Mouse (Mus musculus) spleen, postnatal 10 days (tissue): ENCODE results near the gene Akap11.

Source experiments
- DNase-seq, 2 experiments: peaks; one replicate each; pipeline ENCODE4 v3.0.0; 2021 to 2022; ENCODE audit warnings: low spot score in 2 of 2

The Akap11 gene

DNA sequence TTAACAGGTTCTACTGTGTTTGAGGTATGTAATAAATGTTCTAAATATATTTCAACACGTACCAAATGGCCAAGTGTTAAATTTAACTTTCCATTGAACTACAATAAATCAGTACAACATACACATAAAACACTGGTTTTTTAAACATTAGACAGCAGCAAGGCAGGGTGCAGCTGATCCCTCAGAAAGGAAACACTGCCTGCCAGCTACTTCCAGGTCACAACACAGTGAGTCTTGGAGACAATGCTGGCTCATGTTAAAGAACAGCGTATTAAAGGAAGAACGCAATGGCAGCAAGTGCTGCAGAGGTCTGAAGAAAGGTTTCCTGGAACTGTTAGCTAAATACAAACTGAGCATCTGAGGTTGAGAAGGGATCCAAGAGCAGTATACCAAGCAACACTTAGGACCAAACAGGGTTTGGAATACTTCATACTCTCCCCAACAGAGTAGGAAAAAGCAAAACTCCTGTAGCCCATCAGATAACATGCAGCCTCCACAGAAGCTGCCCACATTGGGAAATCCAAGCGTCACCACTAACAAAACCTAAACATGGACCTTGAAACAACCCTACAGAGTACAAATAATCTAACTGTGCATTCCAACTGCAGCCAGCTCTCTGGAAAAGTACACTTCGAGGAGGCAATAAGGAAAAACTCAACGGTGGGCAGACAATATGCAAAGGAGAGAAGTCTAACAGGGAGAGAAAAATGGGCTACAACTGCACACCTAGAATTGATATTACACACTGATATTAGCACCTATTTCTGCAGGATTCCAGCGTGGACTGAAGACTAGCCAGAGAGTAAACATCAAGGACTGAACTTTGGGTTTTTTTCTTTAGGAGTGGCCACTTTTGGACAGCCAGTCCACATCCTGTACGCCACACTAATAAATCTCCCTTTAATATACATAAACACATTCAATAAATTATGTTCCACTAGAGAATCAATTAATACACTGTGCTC, 7.9 kb downstream of the Akap11 start:
- DNase-seq: no peak

DNA sequence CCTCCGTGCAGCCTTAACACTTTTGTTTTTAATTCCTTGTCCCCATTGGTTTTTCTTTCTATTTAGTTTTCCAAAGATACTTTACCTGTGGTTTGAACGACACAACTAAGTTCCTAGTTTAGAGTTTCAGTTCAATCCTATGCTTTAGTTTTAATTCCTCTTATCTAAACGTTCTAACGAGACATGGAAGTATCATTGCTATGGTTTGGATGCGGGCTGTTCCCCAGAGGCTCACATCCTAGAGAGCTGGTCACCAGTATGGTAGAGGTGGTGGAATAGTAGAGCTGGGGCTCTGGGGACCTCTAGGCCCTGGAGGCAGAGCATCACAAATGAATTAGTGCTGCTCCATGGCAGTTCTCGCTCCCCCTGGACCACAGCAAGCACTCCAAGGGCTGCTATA, 9.7 kb downstream of the Akap11 start:
- no peak for DNase-seq

DNA sequence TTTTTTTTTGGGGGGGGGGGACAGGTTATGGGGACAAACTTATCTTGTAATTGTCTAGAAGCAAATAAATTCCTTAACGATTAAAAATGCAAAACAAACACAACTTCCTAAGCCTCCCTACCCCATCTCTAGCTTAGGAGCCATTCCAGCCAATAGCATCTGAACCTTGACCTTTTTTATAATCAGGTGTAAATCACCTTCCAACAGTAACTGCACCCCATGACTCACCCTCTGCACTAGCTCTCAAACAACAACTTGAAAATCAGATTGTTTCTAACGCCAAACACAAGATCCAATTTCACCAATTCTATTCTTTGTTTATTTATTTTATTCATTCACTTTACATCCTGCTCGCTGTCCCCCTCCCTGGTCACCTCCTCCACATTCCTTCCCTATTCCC, 10.1 kb downstream of the Akap11 start:
- DNase-seq: no peak

DNA sequence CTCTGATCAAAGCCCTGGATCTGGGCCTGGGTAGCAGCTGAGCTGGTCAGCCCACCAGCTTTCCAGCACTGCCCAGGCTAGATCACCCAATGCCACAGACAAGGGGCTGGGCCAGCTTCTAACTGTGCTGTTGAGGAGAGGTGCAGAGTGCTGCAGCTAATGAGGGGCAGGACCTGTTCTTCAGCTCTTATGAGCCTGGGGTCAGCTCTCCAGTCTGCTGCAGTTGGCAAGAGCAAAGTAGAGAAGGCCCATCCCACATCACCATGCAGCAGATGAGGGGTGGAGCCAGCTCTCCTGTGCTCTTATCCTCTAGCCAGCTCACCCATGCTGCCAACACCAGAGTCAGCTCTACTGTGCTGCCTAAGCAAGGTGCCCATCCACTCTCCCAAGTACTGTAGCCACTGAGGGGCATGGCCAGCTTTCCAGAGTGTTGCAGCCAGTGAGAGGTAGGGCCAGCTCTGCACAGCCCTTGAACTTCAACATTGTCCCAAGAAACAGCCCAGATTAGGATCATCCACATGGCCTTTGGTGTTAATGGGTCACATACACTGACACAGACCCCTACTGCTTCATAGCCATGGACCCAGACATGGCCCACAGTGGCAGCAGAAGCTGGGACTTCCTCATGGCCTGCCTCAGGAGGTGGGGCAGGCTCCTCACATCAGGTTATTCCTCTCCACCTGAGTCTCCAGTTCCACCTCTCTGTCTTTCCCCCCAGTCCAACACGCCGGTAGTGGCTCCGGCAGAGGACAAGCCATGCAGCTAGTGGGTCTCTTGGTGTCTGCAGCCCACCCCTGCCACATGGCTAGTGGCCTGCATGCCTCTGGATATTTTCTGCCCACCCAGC, 10.8 kb downstream of the Akap11 start:
- no peak for DNase-seq

DNA sequence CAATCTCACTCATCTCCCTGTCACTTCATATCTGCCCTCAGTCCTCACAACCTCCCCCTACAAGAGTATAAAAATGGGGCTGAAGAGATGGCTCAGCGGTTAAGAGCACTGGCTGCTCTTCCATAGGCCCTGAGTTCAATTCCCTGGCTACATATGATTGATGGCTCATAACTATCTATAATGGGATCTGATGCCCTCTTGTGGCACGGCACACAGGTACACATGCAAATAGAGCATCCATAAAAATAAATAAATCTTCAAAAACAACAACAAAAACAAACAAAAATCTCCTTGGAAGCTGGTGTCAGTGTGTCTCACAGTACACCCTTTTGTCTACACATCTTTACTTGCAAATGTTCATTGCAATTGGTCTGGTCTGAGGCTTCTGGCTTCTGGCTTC, 11.5 kb downstream of the Akap11 start:
- DNase-seq: no peak

DNA sequence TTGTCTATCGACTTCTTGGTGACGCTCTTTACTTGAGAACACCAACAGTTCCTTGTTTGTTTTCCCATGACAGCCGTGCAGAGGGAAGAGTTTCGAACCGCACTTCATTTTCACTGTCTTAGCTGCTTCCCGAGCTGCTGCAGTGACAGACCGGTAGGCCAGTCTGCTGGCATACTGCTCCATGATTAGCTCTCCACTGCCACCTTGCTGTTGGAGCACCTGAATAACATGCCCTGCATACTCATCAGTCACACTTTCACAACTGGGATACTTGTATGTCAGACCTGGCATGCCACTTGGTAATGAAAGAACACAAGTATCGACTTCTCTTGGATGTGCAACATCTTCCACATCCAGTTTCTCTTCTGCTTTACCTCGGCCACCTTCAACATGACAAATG, 25.9 kb downstream of the Akap11 start:
- no peak for DNase-seq

DNA sequence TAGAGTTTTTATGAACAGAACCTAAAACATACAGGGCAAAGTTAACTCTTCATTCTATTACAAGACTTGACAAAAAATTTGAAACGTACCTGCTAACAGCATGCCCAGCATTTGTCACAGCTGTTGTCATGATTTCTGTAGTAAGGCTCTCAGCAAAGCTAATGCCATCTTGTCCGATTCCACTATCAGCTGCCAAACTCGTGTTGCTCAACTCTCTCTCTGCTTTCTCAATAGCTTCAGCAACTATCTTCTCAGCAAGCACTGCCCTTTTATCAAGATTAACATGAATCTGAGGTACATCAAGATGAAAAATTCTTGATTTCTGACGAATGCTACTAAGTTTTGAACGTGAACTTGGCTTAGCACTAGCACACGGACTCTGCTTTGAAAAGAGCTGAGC, 26.8 kb downstream of the Akap11 start:
- no peak for DNase-seq

DNA sequence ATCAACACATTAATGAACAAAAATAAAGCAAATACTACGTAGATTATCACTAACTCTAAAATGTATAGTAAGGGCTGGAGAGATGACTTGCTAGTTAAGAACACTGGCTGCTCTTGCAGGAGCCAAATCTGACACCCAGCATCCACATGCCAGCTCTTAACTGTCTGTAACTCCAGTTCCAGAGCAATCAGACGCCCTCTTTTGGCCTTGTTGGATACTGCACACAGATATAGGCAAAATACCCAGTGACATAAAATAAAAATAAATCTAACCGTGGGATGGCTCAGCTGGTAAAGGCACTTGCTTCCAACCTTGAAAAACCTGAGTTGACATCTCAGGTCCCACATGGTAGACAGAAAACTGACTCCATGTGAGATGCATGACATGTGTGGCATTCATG, 36.0 kb downstream of the Akap11 start:
- DNase-seq: peak in 1 of 2 experiments; percentile 24

DNA sequence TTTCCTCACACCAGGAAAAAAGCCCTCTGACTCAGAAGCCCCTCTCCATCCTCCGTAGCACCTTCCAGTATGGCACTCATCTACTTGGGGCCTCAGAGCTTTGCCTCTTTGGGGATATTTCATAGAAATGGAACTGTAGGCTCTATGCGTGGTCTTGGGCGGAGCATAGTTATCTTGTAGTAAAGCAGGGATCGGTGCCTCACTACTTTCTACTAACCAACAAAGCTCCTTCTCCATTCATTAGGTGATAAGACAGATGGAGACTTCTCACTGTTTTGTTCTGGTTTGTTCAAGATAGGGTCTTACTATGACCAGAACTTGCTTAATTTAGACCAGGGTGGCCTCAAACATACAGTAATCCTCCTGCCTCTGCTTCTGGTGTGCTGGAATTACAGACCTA, 39.9 kb downstream of the Akap11 start:
- DNase-seq: no peak

DNA sequence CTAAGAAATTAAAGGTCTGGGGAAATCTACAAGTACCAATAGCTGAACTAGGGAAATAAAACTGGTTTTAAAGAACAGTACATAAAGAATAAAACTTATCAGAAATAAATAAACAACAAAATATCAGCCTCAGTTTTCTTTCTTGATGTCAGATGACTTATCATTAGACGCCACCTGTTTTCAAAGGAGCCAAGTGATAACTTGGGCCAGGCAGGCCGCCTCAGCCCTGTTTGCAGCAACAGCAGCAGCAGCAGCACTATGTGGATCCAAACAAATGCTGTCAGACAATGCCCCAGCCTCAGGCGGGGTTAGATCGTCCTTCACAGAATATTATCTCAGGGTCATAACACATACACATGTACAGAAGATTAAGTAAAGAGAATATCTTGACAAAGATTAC, 41.4 kb downstream of the Akap11 start:
- peak in 1 of 2 experiments; percentile 30 for DNase-seq

DNA sequence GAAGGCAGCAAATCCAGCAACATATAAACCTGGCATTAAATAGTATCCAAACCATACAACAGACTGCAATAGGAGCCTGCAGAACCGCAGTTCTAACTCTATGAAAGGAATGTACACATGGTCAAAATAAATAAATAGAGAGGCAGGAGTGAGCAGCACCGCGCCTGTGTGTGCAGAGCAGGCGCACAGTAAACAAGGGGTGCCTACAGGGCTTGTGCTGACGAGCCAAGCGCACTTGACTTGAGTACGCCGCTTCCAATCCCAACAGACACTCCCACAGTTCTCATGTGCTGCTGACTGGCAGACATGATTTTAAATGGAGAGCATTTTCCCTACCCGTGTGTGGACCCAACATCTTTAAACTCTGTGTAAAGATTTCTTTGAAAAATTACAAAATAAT, 44.0 kb downstream of the Akap11 start:
- DNase-seq: no peak

DNA sequence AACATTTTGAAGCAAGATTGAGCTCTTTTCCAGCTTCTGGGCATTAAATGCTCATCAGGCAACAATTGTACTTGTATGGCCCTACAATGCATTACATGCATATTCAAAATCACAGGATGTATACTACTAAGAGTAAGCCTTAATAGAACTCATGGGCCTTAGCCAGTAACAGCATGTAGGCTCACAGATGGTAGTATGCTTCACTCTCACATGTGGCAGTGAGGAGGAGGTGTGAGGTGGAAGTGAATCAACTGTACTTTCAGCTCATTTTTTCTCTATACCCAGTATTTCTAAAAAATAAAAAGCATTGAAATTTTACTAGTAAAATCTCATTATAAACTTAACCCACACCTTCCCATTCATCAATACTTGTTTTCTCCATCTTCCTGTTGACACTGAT, 45.2 kb downstream of the Akap11 start:
- DNase-seq: no peak

DNA sequence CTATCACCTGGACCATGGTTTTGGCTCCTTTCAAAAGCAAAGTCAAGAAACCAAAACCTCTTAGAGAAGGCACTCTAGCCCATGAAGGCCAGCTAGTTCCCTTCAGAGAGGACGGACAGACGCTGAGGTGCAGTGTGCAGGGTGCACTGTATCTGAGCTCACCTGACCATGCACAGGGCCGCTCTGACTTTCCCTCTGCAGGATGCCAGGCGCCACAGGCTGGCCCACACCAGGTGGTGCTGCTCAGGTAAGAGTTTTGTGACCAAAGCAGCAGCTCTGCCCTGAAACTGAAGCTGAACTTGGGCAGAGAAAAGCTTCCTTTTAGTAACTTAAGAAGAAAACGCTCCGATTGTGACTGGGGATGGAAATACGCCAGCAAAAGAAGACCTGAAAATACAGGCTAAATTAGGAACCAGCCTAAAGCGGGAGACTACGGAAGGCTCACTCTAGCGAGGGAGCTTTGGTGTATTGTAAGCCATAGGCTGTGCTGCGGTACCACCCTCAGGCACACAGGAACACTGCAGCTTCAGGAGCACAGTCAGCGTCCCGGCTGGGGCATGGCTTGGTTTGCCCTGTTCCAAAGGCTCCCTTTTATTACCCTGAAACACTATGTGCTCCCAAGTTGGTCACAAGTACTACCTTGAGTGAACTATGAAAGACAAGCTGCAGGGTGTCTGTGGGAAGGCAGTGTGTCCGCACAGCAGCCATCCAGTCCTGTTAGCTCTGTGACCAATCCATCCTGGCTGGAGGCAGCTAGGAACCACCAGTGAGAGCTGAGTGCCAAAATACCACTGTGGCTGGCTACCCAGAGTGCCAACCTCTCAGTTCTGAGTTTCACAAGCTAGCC, 54.0 kb downstream of the Akap11 start:
- DNase-seq: peak in 1 of 2 experiments; percentile 49

DNA sequence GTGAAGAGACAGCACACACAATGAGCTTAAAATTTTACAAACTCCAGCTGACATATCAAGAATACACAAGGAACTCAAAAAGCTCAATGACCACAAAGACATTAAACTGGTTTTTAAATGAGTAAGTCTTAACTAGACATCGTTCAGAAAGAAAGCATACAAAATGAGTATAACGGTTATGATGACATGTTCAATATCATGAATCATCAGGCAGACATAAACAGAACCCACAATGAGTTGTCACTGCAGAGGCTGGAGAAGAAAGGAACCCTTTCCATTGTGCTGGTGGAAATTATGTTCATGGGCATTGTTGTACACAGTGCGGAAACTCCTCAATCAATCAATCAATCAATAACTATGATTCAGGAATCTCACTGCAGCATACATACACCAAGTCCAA, 62.5 kb downstream of the Akap11 start:
- DNase-seq: no peak

DNA sequence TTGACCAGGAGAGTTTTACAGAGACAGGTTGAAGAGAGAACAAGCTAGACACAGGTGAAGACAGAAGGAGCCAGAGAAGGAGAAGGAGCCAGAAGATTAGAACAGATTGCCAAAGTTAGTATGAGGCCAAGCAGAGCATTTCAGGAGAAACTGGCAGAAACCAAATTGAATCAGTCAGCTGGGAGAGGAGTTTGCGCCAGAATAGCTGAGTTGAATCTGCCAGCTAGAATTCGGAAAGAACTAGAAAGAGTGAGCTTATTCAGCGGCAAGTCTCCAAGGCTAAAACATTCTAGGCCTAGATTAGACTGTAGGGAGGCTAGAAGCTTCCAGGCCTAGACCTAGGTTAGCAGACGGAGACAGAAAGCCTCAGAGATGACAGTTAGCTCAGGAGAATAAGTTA, 65.9 kb downstream of the Akap11 start:
- no peak for DNase-seq

DNA sequence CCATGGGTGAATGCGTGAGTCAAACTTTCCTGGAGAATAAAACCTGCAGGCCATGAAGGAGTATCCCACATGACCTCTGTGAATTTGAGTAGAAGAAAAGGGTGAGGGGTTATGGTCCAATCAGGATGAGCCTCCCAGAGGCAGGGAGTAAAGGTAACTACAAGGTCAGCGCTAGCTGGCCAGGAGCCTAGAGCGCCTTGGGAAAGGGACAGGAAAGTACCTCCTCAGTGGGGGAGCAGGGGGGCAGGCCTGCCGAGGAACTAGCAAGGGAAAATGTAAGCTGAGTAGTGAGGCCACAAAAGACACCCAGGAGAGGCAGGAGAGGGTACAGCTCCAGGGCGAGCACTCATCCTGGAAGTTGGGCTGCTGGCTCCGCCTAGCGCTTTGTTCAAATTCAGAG, 67.6 kb downstream of the Akap11 start:
- DNase-seq: no peak

DNA sequence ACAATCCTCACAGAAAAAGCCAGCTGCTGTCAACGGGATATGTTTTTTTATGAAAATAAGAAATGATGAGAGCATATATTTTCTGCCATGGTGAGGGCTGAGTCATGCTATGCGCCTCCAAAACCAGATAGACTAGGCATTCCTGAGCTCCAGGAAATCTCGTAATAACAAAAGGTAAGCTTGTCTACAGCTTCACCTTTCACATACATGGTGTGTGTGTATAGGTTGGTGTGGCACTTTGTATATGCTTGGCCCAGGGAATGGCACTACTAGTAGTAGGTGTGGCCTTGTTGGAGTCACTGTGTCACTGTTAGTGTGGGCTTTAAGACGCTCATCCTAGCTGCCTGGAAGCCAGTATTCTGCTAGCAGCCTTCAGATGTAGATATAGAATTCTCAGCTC, 68.6 kb downstream of the Akap11 start:
- no peak for DNase-seq

DNA sequence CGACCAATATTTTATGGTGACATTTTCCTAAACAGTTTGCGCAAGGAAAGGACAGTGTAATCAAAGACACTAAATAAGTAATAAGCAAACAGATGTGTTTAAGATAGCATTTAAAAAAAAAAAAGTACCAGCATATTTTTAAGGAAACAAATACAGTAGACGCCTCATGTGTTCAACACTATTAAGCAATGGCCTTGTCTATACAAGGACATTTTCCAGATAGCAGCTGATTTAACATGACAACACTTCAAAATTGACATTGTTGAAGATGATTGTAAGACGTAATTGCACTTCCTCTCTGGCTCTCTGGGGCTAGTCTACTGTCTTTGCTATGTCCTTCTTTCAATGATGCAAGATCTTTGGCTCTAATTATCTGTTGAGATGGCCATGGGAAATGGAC, 72.3 kb downstream of the Akap11 start:
- no peak for DNase-seq

DNA sequence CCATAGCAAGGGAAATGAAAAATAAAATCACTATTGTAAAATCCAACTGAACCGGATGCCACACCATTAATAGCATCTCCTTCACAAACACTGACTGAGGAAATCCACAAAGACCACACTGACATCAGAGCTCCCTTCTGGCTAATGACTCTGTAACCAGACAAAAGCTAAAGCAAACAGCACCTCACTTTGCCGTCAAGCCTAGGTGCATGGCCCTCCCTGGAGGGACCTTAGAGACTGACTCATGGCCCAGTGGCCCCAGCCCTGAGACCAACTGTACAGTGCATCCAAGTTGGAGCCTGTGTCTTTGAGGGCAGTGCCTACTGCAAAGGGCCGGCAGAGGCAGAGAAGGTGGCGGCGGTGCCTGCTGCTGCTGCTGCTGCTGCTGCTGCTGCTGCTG, 77.5 kb downstream of the Akap11 start:
- DNase-seq: no peak

DNA sequence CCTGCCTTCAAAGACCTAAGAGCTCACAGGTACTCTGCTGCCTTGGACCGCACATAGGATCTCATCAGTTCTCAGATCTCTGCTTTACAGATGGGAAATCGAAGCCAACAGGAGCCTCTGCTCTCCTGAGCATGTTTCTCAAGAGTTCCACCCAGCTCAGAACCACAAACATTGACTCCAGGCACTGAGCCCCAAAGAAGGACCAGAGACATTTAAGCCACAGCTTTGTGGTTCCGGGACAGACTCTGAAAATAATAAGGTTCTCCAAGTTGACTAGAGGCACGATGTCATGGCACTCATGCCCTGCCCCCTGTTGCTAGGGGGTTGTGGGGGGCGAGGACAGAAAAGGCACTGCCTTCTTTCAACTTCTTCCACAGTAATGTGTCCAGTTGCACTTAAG, 77.9 kb downstream of the Akap11 start:
- no peak for DNase-seq

DNA sequence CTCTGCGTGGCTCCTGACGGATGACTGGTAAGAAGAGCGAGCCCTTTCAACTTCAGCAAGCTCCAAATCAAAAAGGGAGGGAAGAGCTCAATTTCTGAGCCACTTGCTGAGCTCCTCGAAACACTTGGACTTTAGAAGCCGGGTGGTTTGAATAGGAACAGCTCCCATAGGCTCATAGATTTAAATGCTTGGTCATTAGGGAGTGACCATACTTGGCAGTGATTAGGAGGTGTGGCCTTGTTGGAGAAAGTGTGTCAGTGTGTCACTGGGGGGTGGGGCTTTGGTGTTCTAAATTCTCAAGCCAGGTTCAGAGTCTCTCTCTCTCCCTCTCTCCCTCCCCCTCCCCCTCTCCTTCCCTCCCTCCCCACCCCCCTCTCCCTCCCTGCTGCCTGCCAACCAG, 81.6 kb downstream of the Akap11 start:
- DNase-seq: no peak

DNA sequence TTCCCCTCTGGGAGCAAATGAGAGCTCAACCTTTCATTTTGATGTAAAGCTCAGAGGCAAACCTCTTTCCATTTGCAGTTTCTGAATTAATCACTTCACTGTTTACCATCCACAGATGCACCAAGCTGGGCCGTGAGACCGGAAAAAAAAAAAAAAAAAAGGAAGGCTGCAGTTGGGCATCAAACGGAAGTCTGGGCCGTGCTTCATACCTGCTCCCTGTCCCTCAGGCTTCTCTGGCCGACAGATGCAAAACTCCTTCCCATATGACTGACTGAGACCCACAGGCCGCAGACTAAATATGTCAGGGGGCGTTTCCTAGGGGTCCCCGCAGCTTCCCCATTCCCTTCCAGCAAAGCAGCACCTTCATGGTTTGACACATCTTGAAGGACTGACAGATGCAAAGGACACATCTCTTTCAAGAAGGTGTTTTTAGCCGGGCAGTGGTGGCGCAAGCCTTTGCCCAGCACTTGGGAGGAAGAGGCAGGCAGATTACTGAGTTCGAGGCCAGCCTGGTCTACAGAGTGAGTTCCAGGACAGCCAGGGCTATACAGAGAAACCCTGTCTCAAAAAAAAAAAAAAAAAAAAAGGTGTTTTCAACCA, 87.7 kb downstream of the Akap11 start:
- no peak for DNase-seq
